Mouse (Mus musculus): ENCODE results near the gene Sost.

DNA sequence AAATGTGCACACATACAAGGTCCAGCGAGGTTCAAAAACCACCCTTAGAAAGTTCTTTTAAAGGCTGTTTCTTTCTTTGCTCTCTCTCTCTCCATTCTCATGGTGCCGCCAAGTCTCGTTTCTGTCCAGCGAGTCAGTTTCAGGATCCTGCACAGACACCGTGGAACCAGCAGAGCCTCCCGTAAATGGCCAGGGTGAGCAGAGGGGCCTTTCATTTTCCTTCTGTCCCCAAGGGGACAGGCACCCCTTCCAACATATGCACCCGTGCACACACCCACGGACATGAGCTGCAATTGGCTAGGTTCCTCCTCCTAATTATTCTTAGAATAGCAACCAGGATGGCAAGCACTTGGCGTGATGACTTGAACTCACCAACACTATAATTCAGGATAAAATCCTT, 6.7 kb upstream of the Sost start:
- TF ChIP-seq CTCF (IDR thresholded peaks at IDR 0.05; ENCODE audit: borderline replicate concordance, insufficient read depth, low read length) = no peak
- no peak for TF ChIP-seq POLR2A (IDR thresholded peaks at IDR 0.05; ENCODE audit: low read depth, low read length)
